Mouse (Mus musculus): ENCODE results near the gene Naa35.

Naa35 gene

GRCm38 (mm10) chr13:59634637-59635036 is 49.6 kb downstream of the Naa35 start:
- no peaks in the 10 kb centered on the region for H3K27me3 ChIP-seq (ENCODE audit: insufficient read depth, low read length)
- H3K4me1 ChIP-seq (replicated peaks; ENCODE audit: low read depth, low read length) = peaks cover 6% of the 10 kb centered on the region; the same call in 1 of the 2 replicates
- no peaks in the 10 kb centered on the region for H3K9me3 ChIP-seq (ENCODE audit: low read length)
- H3K36me3 ChIP-seq (ENCODE audit: insufficient read depth, low read length) = peaks cover 99% of the 10 kb centered on the region
- TF ChIP-seq CTCF (conservative IDR thresholded peaks at IDR 0.05; ENCODE audit: low read length) (peak; percentile 19; the same call in 1 of the 2 replicates), POU5F1 (IDR thresholded peaks at IDR 0.05; ENCODE audit: borderline replicate concordance, low read length) (no peak), NANOG (IDR thresholded peaks at IDR 0.05; ENCODE audit: borderline replicate concordance, low read length) (no peak)
- H3K4me3 ChIP-seq (replicated peaks; ENCODE audit: low read length) = no peak overlapping the region

GRCm38 (mm10) chr13:59637800-59638199 is 52.7 kb downstream of the Naa35 start:
- H3K9me3 ChIP-seq (ENCODE audit: low read length) = no peaks in the 10 kb centered on the region
- TF ChIP-seq POU5F1 (IDR thresholded peaks at IDR 0.05; ENCODE audit: borderline replicate concordance, low read length) (no peak), NANOG (IDR thresholded peaks at IDR 0.05; ENCODE audit: borderline replicate concordance, low read length) (no peak), CTCF (conservative IDR thresholded peaks at IDR 0.05; ENCODE audit: low read length) (no peak)
- H3K36me3 ChIP-seq (ENCODE audit: insufficient read depth, low read length) = peaks cover 97% of the 10 kb centered on the region
- no peaks in the 10 kb centered on the region for H3K27me3 ChIP-seq (ENCODE audit: insufficient read depth, low read length)
- H3K4me3 ChIP-seq (replicated peaks; ENCODE audit: low read length) = no peak overlapping the region
- peaks cover 6% of the 10 kb centered on the region for H3K4me1 ChIP-seq (replicated peaks; ENCODE audit: low read depth, low read length)

- TF ChIP-seq POU5F1 (IDR thresholded peaks at IDR 0.05; ENCODE audit: borderline replicate concordance, low read length) (no peak), NANOG (IDR thresholded peaks at IDR 0.05; ENCODE audit: borderline replicate concordance, low read length) (no peak), CTCF (conservative IDR thresholded peaks at IDR 0.05; ENCODE audit: low read length) (no peak)
- H3K36me3 ChIP-seq (ENCODE audit: insufficient read depth, low read length) = peaks cover 86% of the 10 kb centered on the region
- H3K9me3 ChIP-seq (ENCODE audit: low read length) = no peaks in the 10 kb centered on the region
Observed at GRCm38 (mm10) chr13:59639368-59640177, 54.5 kb downstream of the Naa35 start.

GRCm38 (mm10) chr13:59640178-59640440 is 55.0 kb downstream of the Naa35 start:
- TF ChIP-seq NANOG (IDR thresholded peaks at IDR 0.05; ENCODE audit: borderline replicate concordance, low read length) (no peak), POU5F1 (IDR thresholded peaks at IDR 0.05; ENCODE audit: borderline replicate concordance, low read length) (no peak), CTCF (conservative IDR thresholded peaks at IDR 0.05; ENCODE audit: low read length) (no peak)
- Histone ChIP-seq H3K4me1 (replicated peaks; ENCODE audit: low read depth, low read length) (peaks cover 5% of the 10 kb centered on the region), H3K27me3 (ENCODE audit: insufficient read depth, low read length) (no peaks in the 10 kb centered on the region), H3K4me3 (replicated peaks; ENCODE audit: low read length) (no peak overlapping the region), H3K36me3 (ENCODE audit: insufficient read depth, low read length) (peaks cover 86% of the 10 kb centered on the region), H3K9me3 (ENCODE audit: low read length) (no peaks in the 10 kb centered on the region)

More at GRCm38 (mm10) chr13:59639368-59640177, 54.5 kb downstream of the Naa35 start:
- no peaks in the 10 kb centered on the region; the same call in 1 of the 2 replicates for H3K4me1 ChIP-seq (replicated peaks; ENCODE audit: low read depth, low read length)
- no peak overlapping the region for H3K4me3 ChIP-seq (replicated peaks; ENCODE audit: low read length)
- no peaks in the 10 kb centered on the region for H3K27me3 ChIP-seq (ENCODE audit: insufficient read depth, low read length)

- Histone ChIP-seq H3K36me3 (ENCODE audit: insufficient read depth, low read length) (peaks cover 68% of the 10 kb centered on the region), H3K4me3 (replicated peaks; ENCODE audit: low read length) (no peak overlapping the region), H3K9me3 (ENCODE audit: low read length) (no peaks in the 10 kb centered on the region), H3K4me1 (replicated peaks; ENCODE audit: low read depth, low read length) (peaks cover 32% of the 10 kb centered on the region), H3K27me3 (ENCODE audit: insufficient read depth, low read length) (no peaks in the 10 kb centered on the region)
- TF ChIP-seq NANOG (IDR thresholded peaks at IDR 0.05; ENCODE audit: borderline replicate concordance, low read length) (no peak), CTCF (conservative IDR thresholded peaks at IDR 0.05; ENCODE audit: low read length) (no peak), POU5F1 (IDR thresholded peaks at IDR 0.05; ENCODE audit: borderline replicate concordance, low read length) (no peak)
Observed at GRCm38 (mm10) chr13:59642818-59643217, 57.8 kb downstream of the Naa35 start.

GRCm38 (mm10) chr13:59645491-59645890 is 60.4 kb downstream of the Naa35 start:
- H3K27me3 ChIP-seq (ENCODE audit: insufficient read depth, low read length) = no peaks in the 10 kb centered on the region
- H3K4me3 ChIP-seq (replicated peaks; ENCODE audit: low read length) = no peak overlapping the region; the same call in 1 of the 2 replicates
- peaks cover 58% of the 10 kb centered on the region for H3K4me1 ChIP-seq (replicated peaks; ENCODE audit: low read depth, low read length)
- TF ChIP-seq POU5F1 (IDR thresholded peaks at IDR 0.05; ENCODE audit: borderline replicate concordance, low read length) (no peak), CTCF (conservative IDR thresholded peaks at IDR 0.05; ENCODE audit: low read length) (no peak), NANOG (IDR thresholded peaks at IDR 0.05; ENCODE audit: borderline replicate concordance, low read length) (no peak)
- no peaks in the 10 kb centered on the region for H3K9me3 ChIP-seq (ENCODE audit: low read length)
- H3K36me3 ChIP-seq (ENCODE audit: insufficient read depth, low read length) = peaks cover 65% of the 10 kb centered on the region

GRCm38 (mm10) chr13:59646674-59647244 is 61.7 kb downstream of the Naa35 start:
- Histone ChIP-seq H3K36me3 (ENCODE audit: insufficient read depth, low read length) (peaks cover 63% of the 10 kb centered on the region), H3K27me3 (ENCODE audit: insufficient read depth, low read length) (no peaks in the 10 kb centered on the region)
- TF ChIP-seq POU5F1 (IDR thresholded peaks at IDR 0.05; ENCODE audit: borderline replicate concordance, low read length) (no peak), NANOG (IDR thresholded peaks at IDR 0.05; ENCODE audit: borderline replicate concordance, low read length) (peak; percentile 76; the same call in 1 of the 2 replicates), CTCF (conservative IDR thresholded peaks at IDR 0.05; ENCODE audit: low read length) (no peak)

GRCm38 (mm10) chr13:59647484-59647883 is 62.4 kb downstream of the Naa35 start:
- Histone ChIP-seq H3K4me1 (replicated peaks; ENCODE audit: low read depth, low read length) (peaks cover 78% of the 10 kb centered on the region), H3K4me3 (replicated peaks; ENCODE audit: low read length) (peak overlapping the region; percentile 8; the same call in 1 of the 2 replicates), H3K9me3 (ENCODE audit: low read length) (no peaks in the 10 kb centered on the region), H3K27me3 (ENCODE audit: insufficient read depth, low read length) (no peaks in the 10 kb centered on the region), H3K36me3 (ENCODE audit: insufficient read depth, low read length) (peaks cover 64% of the 10 kb centered on the region)
- TF ChIP-seq CTCF (conservative IDR thresholded peaks at IDR 0.05; ENCODE audit: low read length) (no peak), POU5F1 (IDR thresholded peaks at IDR 0.05; ENCODE audit: borderline replicate concordance, low read length) (no peak), NANOG (IDR thresholded peaks at IDR 0.05; ENCODE audit: borderline replicate concordance, low read length) (no peak)

More at GRCm38 (mm10) chr13:59646674-59647244, 61.7 kb downstream of the Naa35 start:
- peak overlapping the region; percentile 21; the same call in 1 of the 2 replicates for H3K4me3 ChIP-seq (replicated peaks; ENCODE audit: low read length)
- peaks cover 71% of the 10 kb centered on the region for H3K4me1 ChIP-seq (replicated peaks; ENCODE audit: low read depth, low read length)
- H3K9me3 ChIP-seq (ENCODE audit: low read length) = no peaks in the 10 kb centered on the region
